Mouse (Mus musculus): Measurements from ENCODE around the gene Ctu2. TPM values are rescaled to one million over a fixed set of nuclear protein-coding genes. Genes with fewer than 3 reads are reported as not detected.

Gene Ctu2
- polyA plus RNA-seq, 1 experiment from 2014 or later = 80.6 TPM

DNA sequence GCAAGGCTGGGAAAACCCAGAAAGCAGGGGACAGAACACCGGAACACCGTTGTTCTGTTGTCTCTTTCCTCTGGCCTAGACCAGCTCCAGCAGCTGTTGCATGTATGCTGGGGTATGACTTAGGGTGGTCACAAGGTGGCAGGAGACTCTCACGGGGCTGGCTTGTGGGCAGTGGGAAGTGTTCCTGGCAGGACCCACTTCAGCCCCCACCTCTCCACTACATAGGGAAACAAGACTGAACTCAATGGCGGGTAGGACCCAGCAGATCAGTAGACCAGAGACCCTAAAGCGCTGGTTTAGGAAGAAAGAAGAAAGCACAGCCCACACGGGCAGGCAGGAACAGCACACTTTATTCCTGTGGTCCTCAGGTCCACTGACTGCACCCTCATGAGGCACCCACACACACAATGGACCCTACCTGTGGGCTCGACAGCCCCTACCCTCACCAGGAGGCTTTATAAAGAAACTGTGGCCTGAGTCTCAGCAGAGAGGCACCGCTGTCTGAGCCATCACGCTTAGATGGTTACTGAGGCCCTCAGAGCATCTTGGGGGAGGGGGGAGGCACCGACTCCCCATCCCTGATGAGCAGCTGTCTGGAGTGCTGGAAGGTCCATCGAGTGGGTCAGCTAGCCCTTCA lies 42.6 kb upstream of the Ctu2 start:
- peak; percentile 12 for DNase-seq
- Histone ChIP-seq H3K27ac (replicated peaks; ENCODE audit: low read depth, low read length) (no peak overlapping the region), H3K9me3 (ENCODE audit: control insufficient read depth, low read length) (no peaks in the 10 kb centered on the region), H3K9ac (replicated peaks; ENCODE audit: low read length) (no peak overlapping the region), H3K4me2 (ENCODE audit: low read length) (no peak overlapping the region), H3K4me3 (replicated peaks; ENCODE audit: low read depth, low read length) (no peak overlapping the region), H3K27me3 (ENCODE audit: control insufficient read depth, insufficient read depth, low read length) (no peaks in the 10 kb centered on the region), H3K36me3 (ENCODE audit: control insufficient read depth, insufficient read depth, low read length) (peaks cover 48% of the 10 kb centered on the region), H3K4me1 (ENCODE audit: control insufficient read depth, insufficient read depth, low read length) (peaks cover 10% of the 10 kb centered on the region)
- 74% methylated on average over 11 of the region's 11 CpGs for WGBS
- no peak; the same call in 1 of the 2 replicates for ATAC-seq (ENCODE audit: low FRiP score, low TSS enrichment)

DNA sequence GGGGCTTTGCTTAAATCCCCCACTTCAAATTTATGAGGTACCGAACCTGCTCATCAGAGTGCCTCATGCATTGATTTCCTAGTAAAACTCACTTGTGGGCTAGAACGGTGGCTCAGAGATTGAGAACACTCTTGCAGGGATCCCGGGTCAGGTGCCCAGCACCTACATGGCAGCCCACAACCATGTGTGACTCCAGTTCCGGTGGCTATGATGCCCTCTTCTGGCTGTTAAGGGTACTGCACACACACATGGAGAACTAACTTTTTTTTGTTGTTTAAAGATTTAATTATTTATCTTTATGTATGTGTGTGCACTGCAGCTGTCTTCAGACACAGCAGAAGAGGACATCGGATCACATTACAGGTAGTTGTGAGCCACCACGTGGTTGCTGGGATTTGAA lies 40.6 kb upstream of the Ctu2 start:
- H3K27me3 ChIP-seq (ENCODE audit: control insufficient read depth, insufficient read depth, low read length) = no peaks in the 10 kb centered on the region
- no peak overlapping the region for H3K27ac ChIP-seq (replicated peaks; ENCODE audit: low read depth, low read length)
- H3K36me3 ChIP-seq (ENCODE audit: control insufficient read depth, insufficient read depth, low read length) = peaks cover 61% of the 10 kb centered on the region
- DNase-seq (no peak), ATAC-seq (ENCODE audit: low FRiP score, low TSS enrichment) (no peak)
- H3K9me3 ChIP-seq (ENCODE audit: control insufficient read depth, low read length) = no peaks in the 10 kb centered on the region
- H3K4me2 ChIP-seq (ENCODE audit: low read length) = no peak overlapping the region
- peaks cover 10% of the 10 kb centered on the region for H3K4me1 ChIP-seq (ENCODE audit: control insufficient read depth, insufficient read depth, low read length)
- 90% methylated on average over 6 of the region's 6 CpGs for WGBS
- no peak overlapping the region for H3K4me3 ChIP-seq (replicated peaks; ENCODE audit: low read depth, low read length)
- no peak overlapping the region for H3K9ac ChIP-seq (replicated peaks; ENCODE audit: low read length)

GRCm38 (mm10) chr8:122436146-122436545 lies 39.8 kb upstream of the Ctu2 start:
- no peak overlapping the region for H3K4me2 ChIP-seq (ENCODE audit: low read length)
- no peak overlapping the region for H3K27ac ChIP-seq (replicated peaks; ENCODE audit: low read depth, low read length)
- WGBS = 96% methylated on average over 9 of the region's 9 CpGs
- H3K9ac ChIP-seq (replicated peaks; ENCODE audit: low read length) = no peak overlapping the region
- DNase-seq (no peak), ATAC-seq (ENCODE audit: low FRiP score, low TSS enrichment) (no peak)
- peaks cover 10% of the 10 kb centered on the region for H3K4me1 ChIP-seq (ENCODE audit: control insufficient read depth, insufficient read depth, low read length)
- peaks cover 61% of the 10 kb centered on the region for H3K36me3 ChIP-seq (ENCODE audit: control insufficient read depth, insufficient read depth, low read length)
- no peaks in the 10 kb centered on the region for H3K27me3 ChIP-seq (ENCODE audit: control insufficient read depth, insufficient read depth, low read length)
- no peaks in the 10 kb centered on the region for H3K9me3 ChIP-seq (ENCODE audit: control insufficient read depth, low read length)
- no peak overlapping the region for H3K4me3 ChIP-seq (replicated peaks; ENCODE audit: low read depth, low read length)

DNA sequence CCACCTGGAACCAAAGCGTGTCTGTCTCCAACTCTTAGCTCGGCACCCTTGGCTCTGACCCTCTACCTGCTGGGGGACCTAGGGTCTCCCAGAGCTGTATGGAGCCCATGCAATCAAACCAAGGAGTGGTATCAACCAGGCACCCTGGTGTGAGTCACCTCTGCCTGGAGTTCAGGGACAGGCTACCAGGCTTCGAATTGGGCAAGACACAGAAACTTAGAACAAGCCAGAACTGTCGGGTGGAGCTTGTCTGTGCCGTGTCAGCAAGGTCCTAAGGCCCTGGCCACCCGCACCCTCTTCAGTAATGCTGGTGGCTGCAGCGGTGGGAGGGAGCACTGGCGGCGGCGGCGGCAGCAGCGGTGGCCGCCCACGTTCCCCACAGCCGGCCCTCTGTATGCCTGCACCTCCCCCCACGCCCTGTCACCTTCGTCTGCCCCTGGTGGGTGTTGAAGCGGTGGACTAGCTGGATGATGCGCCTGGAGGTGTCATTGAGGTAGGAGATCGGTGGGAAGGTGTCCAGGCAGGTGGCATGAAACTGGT lies 39.3 kb upstream of the Ctu2 start:
- Histone ChIP-seq H3K4me1 (ENCODE audit: control insufficient read depth, insufficient read depth, low read length) (peaks cover 10% of the 10 kb centered on the region), H3K36me3 (ENCODE audit: control insufficient read depth, insufficient read depth, low read length) (peaks cover 61% of the 10 kb centered on the region), H3K9ac (replicated peaks; ENCODE audit: low read length) (no peak overlapping the region), H3K9me3 (ENCODE audit: control insufficient read depth, low read length) (no peaks in the 10 kb centered on the region), H3K4me3 (replicated peaks; ENCODE audit: low read depth, low read length) (no peak overlapping the region), H3K4me2 (ENCODE audit: low read length) (no peak overlapping the region), H3K27me3 (ENCODE audit: control insufficient read depth, insufficient read depth, low read length) (no peaks in the 10 kb centered on the region), H3K27ac (replicated peaks; ENCODE audit: low read depth, low read length) (no peak overlapping the region)
- 89% methylated on average over 20 of the region's 20 CpGs for WGBS
- no peak for DNase-seq
- ATAC-seq (ENCODE audit: low FRiP score, low TSS enrichment) = no peak

DNA sequence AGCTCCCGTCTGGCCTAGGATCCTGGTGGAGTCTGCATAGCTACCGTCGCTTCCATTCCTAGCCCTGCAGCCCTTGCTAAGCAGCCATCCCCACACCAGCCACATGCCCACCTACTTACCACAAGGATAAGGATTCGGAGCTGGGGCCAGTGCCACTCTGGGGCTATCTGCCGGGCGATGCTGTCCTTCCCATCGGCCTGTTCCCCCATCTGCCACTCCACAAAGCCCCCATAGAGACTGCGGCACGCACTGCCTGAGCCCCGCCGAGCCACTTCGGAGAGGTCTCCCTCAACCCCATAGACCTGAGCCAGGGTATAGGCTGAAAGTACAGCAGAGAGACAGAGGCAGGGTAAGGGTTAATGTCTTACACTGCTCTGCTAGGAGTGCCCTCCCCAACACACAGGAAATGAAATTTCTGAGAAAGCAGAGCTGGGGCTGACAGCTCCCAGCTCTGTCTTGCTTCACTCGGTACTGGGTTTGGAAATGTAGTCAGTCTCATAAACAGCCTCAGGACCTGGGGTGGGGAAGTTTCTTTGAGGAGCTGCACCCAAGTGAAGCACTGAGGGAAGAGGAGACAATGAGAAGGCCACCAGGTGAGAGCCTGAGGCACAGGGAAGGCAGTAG lies 38.1 kb upstream of the Ctu2 start:
- Histone ChIP-seq H3K27me3 (ENCODE audit: control insufficient read depth, insufficient read depth, low read length) (no peaks in the 10 kb centered on the region), H3K4me3 (replicated peaks; ENCODE audit: low read depth, low read length) (no peak overlapping the region), H3K27ac (replicated peaks; ENCODE audit: low read depth, low read length) (no peak overlapping the region), H3K4me2 (ENCODE audit: low read length) (no peak overlapping the region), H3K9me3 (ENCODE audit: control insufficient read depth, low read length) (no peaks in the 10 kb centered on the region), H3K36me3 (ENCODE audit: control insufficient read depth, insufficient read depth, low read length) (peaks cover 61% of the 10 kb centered on the region), H3K9ac (replicated peaks; ENCODE audit: low read length) (no peak overlapping the region), H3K4me1 (ENCODE audit: control insufficient read depth, insufficient read depth, low read length) (peaks cover 10% of the 10 kb centered on the region)
- WGBS = 96% methylated on average over 13 of the region's 13 CpGs
- no peak for DNase-seq
- no peak for ATAC-seq (ENCODE audit: low FRiP score, low TSS enrichment)

- 97% methylated on average over 16 of the region's 16 CpGs for WGBS
- DNase-seq = no peak
- no peak overlapping the region for H3K4me3 ChIP-seq (replicated peaks; ENCODE audit: low read depth, low read length)
- no peaks in the 10 kb centered on the region for H3K9me3 ChIP-seq (ENCODE audit: control insufficient read depth, low read length)
- H3K36me3 ChIP-seq (ENCODE audit: control insufficient read depth, insufficient read depth, low read length) = peaks cover 49% of the 10 kb centered on the region
- ATAC-seq (ENCODE audit: low FRiP score, low TSS enrichment) = no peak
- no peak overlapping the region for H3K27ac ChIP-seq (replicated peaks; ENCODE audit: low read depth, low read length)
- no peak overlapping the region for H3K4me2 ChIP-seq (ENCODE audit: low read length)
- H3K9ac ChIP-seq (replicated peaks; ENCODE audit: low read length) = no peak overlapping the region
- no peaks in the 10 kb centered on the region for H3K27me3 ChIP-seq (ENCODE audit: control insufficient read depth, insufficient read depth, low read length)
- H3K4me1 ChIP-seq (ENCODE audit: control insufficient read depth, insufficient read depth, low read length) = peaks cover 9% of the 10 kb centered on the region; the same call in 1 of the 2 replicates
Observed at GRCm38 (mm10) chr8:122439336-122439735, 36.6 kb upstream of the Ctu2 start.

GRCm38 (mm10) chr8:122441326-122441725 lies 34.6 kb upstream of the Ctu2 start:
- WGBS = 97% methylated on average over 1 of the region's 1 CpGs
- ATAC-seq (ENCODE audit: low FRiP score, low TSS enrichment) (no peak), DNase-seq (no peak)
- no peak overlapping the region for H3K4me3 ChIP-seq (replicated peaks; ENCODE audit: low read depth, low read length)
- no peaks in the 10 kb centered on the region for H3K9me3 ChIP-seq (ENCODE audit: control insufficient read depth, low read length)
- peaks cover 33% of the 10 kb centered on the region for H3K36me3 ChIP-seq (ENCODE audit: control insufficient read depth, insufficient read depth, low read length)
- H3K27me3 ChIP-seq (ENCODE audit: control insufficient read depth, insufficient read depth, low read length) = no peaks in the 10 kb centered on the region
- H3K9ac ChIP-seq (replicated peaks; ENCODE audit: low read length) = no peak overlapping the region
- peaks cover 24% of the 10 kb centered on the region for H3K4me1 ChIP-seq (ENCODE audit: control insufficient read depth, insufficient read depth, low read length)
- no peak overlapping the region for H3K4me2 ChIP-seq (ENCODE audit: low read length)
- H3K27ac ChIP-seq (replicated peaks; ENCODE audit: low read depth, low read length) = no peak overlapping the region

DNA sequence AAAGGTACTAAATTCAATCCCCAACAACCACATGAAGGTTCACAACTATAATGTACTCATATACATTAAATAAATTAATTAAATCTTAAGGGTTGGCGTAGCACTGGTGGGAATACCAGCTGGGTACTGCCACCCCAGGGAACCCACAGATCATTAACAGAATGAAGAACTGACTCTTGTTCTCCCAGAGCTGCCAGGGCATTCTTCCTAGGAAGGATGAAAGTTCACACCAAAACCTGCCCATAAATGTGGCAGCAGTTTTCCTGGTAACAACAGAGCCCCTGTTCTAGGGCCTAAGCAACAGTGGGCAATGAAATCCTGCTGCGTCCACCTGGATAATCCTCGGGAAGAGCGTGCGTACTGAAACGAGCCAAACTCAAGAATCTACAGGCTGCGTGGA lies 33.6 kb upstream of the Ctu2 start:
- peak overlapping the region; percentile 76 for H3K9ac ChIP-seq (replicated peaks; ENCODE audit: low read length)
- H3K36me3 ChIP-seq (ENCODE audit: control insufficient read depth, insufficient read depth, low read length) = peaks cover 23% of the 10 kb centered on the region
- H3K27ac ChIP-seq (replicated peaks; ENCODE audit: low read depth, low read length) = peak overlapping the region; percentile 88
- H3K4me1 ChIP-seq (ENCODE audit: control insufficient read depth, insufficient read depth, low read length) = peaks cover 24% of the 10 kb centered on the region
- H3K9me3 ChIP-seq (ENCODE audit: control insufficient read depth, low read length) = no peaks in the 10 kb centered on the region
- DNase-seq (no peak), ATAC-seq (ENCODE audit: low FRiP score, low TSS enrichment) (no peak)
- H3K4me2 ChIP-seq (ENCODE audit: low read length) = peak overlapping the region; percentile 92
- no peaks in the 10 kb centered on the region for H3K27me3 ChIP-seq (ENCODE audit: control insufficient read depth, insufficient read depth, low read length)
- H3K4me3 ChIP-seq (replicated peaks; ENCODE audit: low read depth, low read length) = peak overlapping the region; percentile 76
- WGBS = 16% methylated on average over 7 of the region's 7 CpGs

DNA sequence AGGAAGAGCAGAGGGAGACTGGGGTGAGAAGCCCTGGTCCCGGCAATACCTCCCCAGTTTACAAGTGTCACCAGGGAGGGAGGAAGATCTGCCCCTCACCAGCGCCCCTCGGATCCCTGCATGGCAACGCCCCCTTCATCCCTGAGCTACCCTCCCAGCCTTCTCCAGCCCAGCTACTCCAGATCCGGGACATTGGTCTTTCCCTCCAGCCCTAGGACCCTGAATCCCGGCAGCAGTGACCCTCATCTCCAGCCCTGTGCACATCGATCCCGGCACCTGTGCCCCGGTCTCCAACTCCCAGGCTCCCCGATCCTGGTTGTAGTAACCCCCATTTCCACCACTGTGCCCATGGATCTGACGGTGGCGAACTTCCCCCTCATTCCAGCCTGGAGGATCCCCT lies 33.2 kb upstream of the Ctu2 start:
- DNase-seq = peak; percentile 40
- ATAC-seq (ENCODE audit: low FRiP score, low TSS enrichment) = peak; percentile 31; the same call in 1 of the 2 replicates

More for the DNA sequence above, 33.2 kb upstream of the Ctu2 start:
- peak overlapping the region; percentile 76 for H3K4me3 ChIP-seq (replicated peaks; ENCODE audit: low read depth, low read length)
- H3K4me2 ChIP-seq (ENCODE audit: low read length) = peak overlapping the region; percentile 92
- H3K9ac ChIP-seq (replicated peaks; ENCODE audit: low read length) = peak overlapping the region; percentile 76
- H3K36me3 ChIP-seq (ENCODE audit: control insufficient read depth, insufficient read depth, low read length) = peaks cover 19% of the 10 kb centered on the region
- no peaks in the 10 kb centered on the region for H3K9me3 ChIP-seq (ENCODE audit: control insufficient read depth, low read length)
- peak overlapping the region; percentile 88 for H3K27ac ChIP-seq (replicated peaks; ENCODE audit: low read depth, low read length)
- 0% methylated on average over 12 of the region's 12 CpGs for WGBS
- peaks cover 24% of the 10 kb centered on the region for H3K4me1 ChIP-seq (ENCODE audit: control insufficient read depth, insufficient read depth, low read length)
- H3K27me3 ChIP-seq (ENCODE audit: control insufficient read depth, insufficient read depth, low read length) = no peaks in the 10 kb centered on the region

Measured in midbrain, embryonic 14.5 days (tissue).